Mouse (Mus musculus) embryonic facial prominence, embryonic 11.5 days (tissue): ENCODE measurements at regions not wholly inside any gene's neighbourhood (a gene's known extent, or its start where the extent isn't known, plus 50 kb on each side); places are given as distances from the start of the nearest gene placed in this dataset.
"Not testable (repeated sequence)": the region's sequence is repeated elsewhere in the genome, so short reads cannot be mapped to it uniquely, and the experiment has no call there.

Experiments
- ATAC-seq: fragments of 200-750 bp; cut with Nextera tagmentation; replicated peaks from 2 replicates; pipeline ENCODE4 v1.8.0; 2017; ENCODE audit warnings: low read depth; ENCODE audit not compliant: insufficient number of reproducible peaks, low FRiP score, low TSS enrichment
- DNase-seq: peaks from one replicate; pipeline ENCODE4 v3.0.0-alpha.2; 2015; ENCODE audit warnings: low spot score
- H3K27ac ChIP-seq: fragments of 300-500 bp; sonication (generic); replicated peaks from 2 replicates; pipeline ENCODE4 v1.5.1; 2014; ENCODE audit warnings: mild to moderate bottlenecking, low read depth, low read length, control low read depth
- H3K27me3 ChIP-seq: fragments of 300-500 bp; sonication (generic); 2 replicates; pipeline ENCODE4 v1.6.1; 2014; ENCODE audit warnings: mild to moderate bottlenecking, low read length, moderate library complexity, mixed read lengths; ENCODE audit not compliant: control insufficient read depth, insufficient read depth
- H3K36me3 ChIP-seq: fragments of 300-500 bp; sonication (generic); replicated peaks from 2 replicates; pipeline ENCODE4 v1.6.1; 2014; ENCODE audit warnings: low read depth, mild to moderate bottlenecking, low read length, moderate library complexity, mixed read lengths; ENCODE audit not compliant: control insufficient read depth, insufficient read depth
- H3K4me1 ChIP-seq: fragments of 300-500 bp; sonication (generic); 2 replicates; pipeline ENCODE4 v1.6.1; 2014; ENCODE audit warnings: low read length, mixed read lengths; ENCODE audit not compliant: control insufficient read depth, insufficient read depth
- H3K4me2 ChIP-seq: fragments of 300-500 bp; sonication (generic); 2 replicates; pipeline ENCODE4 v1.6.1; 2014; ENCODE audit warnings: low read depth, mild to moderate bottlenecking, control low read depth, low read length, moderate library complexity
- H3K4me3 ChIP-seq: fragments of 300-500 bp; sonication (generic); 2 replicates; pipeline ENCODE4 v1.5.1; 2014; ENCODE audit warnings: low read depth, low read length, control low read depth
- H3K9ac ChIP-seq: fragments of 300-500 bp; sonication (generic); replicated peaks from 2 replicates; pipeline ENCODE4 v1.6.1; 2014; ENCODE audit warnings: mild to moderate bottlenecking, control low read depth, low read length
- H3K9me3 ChIP-seq: fragments of 300-500 bp; sonication (generic); replicated peaks from 2 replicates; pipeline ENCODE4 v1.6.1; 2016; ENCODE audit warnings: mild to moderate bottlenecking, low read length, inconsistent platforms, mixed read lengths; ENCODE audit not compliant: control insufficient read depth
- WGBS: fragments of 180-500 bp; shearing (Covaris S2); extraction: QIAGEN DNeasy Blood & Tissue Kit; methylation state at CpG from one replicate; pipeline ENCODE4 v1.1.7; 2014; 5-methylcytosine and 5-hydroxymethylcytosine counted together

DNA sequence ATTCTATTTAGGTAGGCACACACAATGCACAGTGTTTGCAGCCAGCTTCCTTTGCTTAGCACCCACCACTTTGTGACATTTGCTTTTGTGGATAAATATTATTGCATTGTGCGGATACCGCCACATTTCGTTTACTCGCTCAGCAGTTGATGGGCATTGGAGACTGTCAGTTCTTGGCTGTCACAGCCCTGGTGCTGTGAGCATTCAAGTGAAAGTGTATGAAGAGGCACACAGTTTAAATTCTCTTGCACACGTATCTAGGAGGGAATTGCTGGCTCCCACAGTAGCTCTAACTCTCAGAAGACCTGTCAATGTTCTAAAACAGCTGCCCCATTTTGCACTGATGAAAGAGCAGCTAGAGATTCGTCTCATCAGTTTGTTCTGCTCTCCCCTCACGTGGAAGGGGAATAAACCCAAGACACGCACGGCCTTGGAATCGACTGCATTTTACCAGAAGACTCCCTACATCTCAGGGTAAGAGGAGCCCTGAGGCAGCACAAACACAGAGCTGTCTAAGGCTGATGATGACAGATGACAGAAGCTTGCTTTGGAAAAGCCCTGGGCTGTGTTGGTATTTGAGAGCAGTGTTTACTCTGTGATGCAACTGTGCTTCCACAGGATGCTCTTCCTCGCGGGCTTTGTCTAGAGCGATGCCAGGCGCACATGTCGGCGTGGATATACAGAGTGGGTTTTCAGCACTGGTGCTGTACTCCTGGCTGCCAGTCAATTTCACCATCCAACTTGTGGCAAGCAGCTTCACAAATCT, 136.6 kb upstream of the Rasgrp1 start:
- H3K27ac ChIP-seq, H3K4me3 ChIP-seq, ATAC-seq, H3K36me3 ChIP-seq, H3K9ac ChIP-seq, H3K4me2 ChIP-seq, H3K27me3 ChIP-seq, DNase-seq, H3K9me3 ChIP-seq, H3K4me1 ChIP-seq: not testable (repeated sequence)
- 82% methylated on average over 15 of the region's 16 CpGs for WGBS

GRCm38 (mm10) chr2:117486447-117486846, 143.6 kb upstream of the Rasgrp1 start:
- no peak for DNase-seq

GRCm38 (mm10) chr2:117498565-117498964, 155.8 kb upstream of the Rasgrp1 start:
- Histone ChIP-seq H3K27ac (no peak overlapping the region), H3K27me3 (no peaks in the 10 kb centered on the region), H3K9ac (no peak overlapping the region), H3K4me1 (no peaks in the 10 kb centered on the region), H3K4me3 (no peak overlapping the region), H3K4me2 (no peak overlapping the region), H3K36me3 (no peaks in the 10 kb centered on the region), H3K9me3 (no peaks in the 10 kb centered on the region)
- no peak for ATAC-seq
- WGBS, result 84% methylated on average over 5 of the region's 5 CpGs
- no peak for DNase-seq

More at GRCm38 (mm10) chr2:117486447-117486846, 143.6 kb upstream of the Rasgrp1 start:
- no peaks in the 10 kb centered on the region for H3K9me3 ChIP-seq
- no peaks in the 10 kb centered on the region for H3K4me1 ChIP-seq
- WGBS, result 80% methylated on average over 2 of the region's 2 CpGs
- H3K9ac ChIP-seq, result no peak overlapping the region
- no peak overlapping the region for H3K27ac ChIP-seq
- H3K27me3 ChIP-seq, result no peaks in the 10 kb centered on the region
- H3K36me3 ChIP-seq, result no peaks in the 10 kb centered on the region
- no peak overlapping the region for H3K4me2 ChIP-seq
- ATAC-seq, result no peak
- H3K4me3 ChIP-seq, result no peak overlapping the region

DNA sequence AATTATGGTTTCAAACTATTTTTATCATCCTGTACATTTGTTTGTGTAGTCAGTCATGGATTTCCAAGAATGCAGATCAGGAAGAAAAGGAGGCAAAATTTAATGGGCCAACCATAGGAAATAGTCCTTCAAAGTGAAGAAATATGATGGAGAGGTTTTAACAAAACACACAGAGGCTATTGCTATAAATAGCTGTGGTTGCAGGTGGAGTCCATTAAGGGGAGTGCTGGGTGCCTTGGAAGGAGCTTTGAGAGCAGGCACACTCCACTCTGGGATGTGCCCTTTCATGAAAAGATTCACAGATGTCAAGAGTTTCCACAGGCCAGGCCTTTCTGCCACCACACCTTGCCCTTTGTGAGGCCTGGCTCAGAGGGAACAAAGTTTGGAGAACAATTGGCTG, 159.8 kb upstream of the Rasgrp1 start:
- ATAC-seq, result no peak
- Histone ChIP-seq H3K4me3 (no peak overlapping the region), H3K36me3 (no peaks in the 10 kb centered on the region), H3K27ac (no peak overlapping the region), H3K9ac (no peak overlapping the region), H3K4me1 (no peaks in the 10 kb centered on the region), H3K27me3 (no peaks in the 10 kb centered on the region), H3K4me2 (no peak overlapping the region), H3K9me3 (no peaks in the 10 kb centered on the region)
- no peak for DNase-seq

GRCm38 (mm10) chr2:117511737-117512136, 168.9 kb upstream of the Rasgrp1 start:
- H3K27ac ChIP-seq, result no peak overlapping the region
- WGBS, result 83% methylated on average over 3 of the region's 3 CpGs
- no peak overlapping the region for H3K9ac ChIP-seq
- H3K27me3 ChIP-seq, result no peaks in the 10 kb centered on the region
- H3K4me1 ChIP-seq, result no peaks in the 10 kb centered on the region
- no peak for DNase-seq
- no peak overlapping the region for H3K4me2 ChIP-seq
- no peaks in the 10 kb centered on the region for H3K9me3 ChIP-seq
- no peak for ATAC-seq
- H3K4me3 ChIP-seq, result no peak overlapping the region
- H3K36me3 ChIP-seq, result no peaks in the 10 kb centered on the region

DNA sequence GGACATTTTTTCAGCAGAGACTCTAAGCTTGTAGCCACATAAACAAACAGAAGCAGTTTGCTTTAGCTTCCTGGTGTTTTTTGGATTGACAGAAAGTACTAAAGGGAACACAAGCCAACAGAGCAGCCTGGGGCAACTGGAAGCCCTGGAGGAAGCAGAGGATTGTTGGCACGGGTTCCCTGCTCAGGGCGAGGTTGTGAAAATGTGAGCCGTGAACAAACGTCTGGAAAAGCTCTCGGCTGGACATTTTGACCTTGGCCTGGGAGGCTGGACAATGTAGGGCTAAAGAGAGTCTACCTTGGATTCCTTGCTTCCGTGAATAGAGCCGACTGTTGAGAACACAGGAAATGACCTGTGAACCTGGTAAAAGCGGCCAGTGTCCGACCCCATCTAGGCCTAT, 169.8 kb upstream of the Rasgrp1 start:
- ATAC-seq (no peak), DNase-seq (no peak)
- H3K9me3 ChIP-seq, result no peaks in the 10 kb centered on the region
- H3K4me1 ChIP-seq, result no peaks in the 10 kb centered on the region
- H3K4me3 ChIP-seq, result no peak overlapping the region
- no peak overlapping the region for H3K9ac ChIP-seq
- no peak overlapping the region for H3K4me2 ChIP-seq
- no peak overlapping the region for H3K27ac ChIP-seq
- no peaks in the 10 kb centered on the region for H3K36me3 ChIP-seq
- no peaks in the 10 kb centered on the region for H3K27me3 ChIP-seq
- 34% methylated on average over 9 of the region's 9 CpGs for WGBS

DNA sequence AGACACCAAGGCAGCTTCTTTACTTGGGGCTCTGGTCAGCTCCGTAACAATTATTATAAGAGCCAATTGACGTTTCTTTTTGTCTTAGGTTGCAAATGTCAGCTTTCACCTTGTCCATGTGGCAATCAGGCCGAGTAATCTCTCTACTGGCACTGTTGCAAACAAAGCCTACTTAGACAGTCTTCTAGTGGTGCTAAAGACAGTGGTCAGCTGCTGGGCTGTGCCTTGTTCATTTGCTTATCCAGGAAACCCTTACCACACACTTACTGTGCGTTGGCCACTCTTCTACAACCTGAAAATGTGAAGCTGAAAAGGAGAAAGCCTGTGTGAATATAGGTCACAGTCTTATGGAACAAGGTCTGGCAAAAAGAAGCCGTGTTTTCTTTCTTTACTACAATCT, 181.6 kb upstream of the Rasgrp1 start:
- Histone ChIP-seq H3K4me3 (no peak overlapping the region), H3K27me3 (no peaks in the 10 kb centered on the region), H3K27ac (no peak overlapping the region), H3K9me3 (no peaks in the 10 kb centered on the region), H3K4me2 (no peak overlapping the region), H3K36me3 (no peaks in the 10 kb centered on the region), H3K9ac (no peak overlapping the region), H3K4me1 (no peaks in the 10 kb centered on the region)
- DNase-seq (no peak), ATAC-seq (no peak)
- WGBS, result 82% methylated on average over 5 of the region's 5 CpGs

GRCm38 (mm10) chr2:117538865-117539264, 196.1 kb upstream of the Rasgrp1 start:
- Histone ChIP-seq H3K4me1 (no peaks in the 10 kb centered on the region), H3K27ac (no peak overlapping the region), H3K9ac (no peak overlapping the region), H3K9me3 (no peaks in the 10 kb centered on the region), H3K27me3 (no peaks in the 10 kb centered on the region), H3K36me3 (no peaks in the 10 kb centered on the region), H3K4me2 (no peak overlapping the region), H3K4me3 (no peak overlapping the region)
- WGBS, result 58% methylated on average over 5 of the region's 5 CpGs
- ATAC-seq, result no peak; the same call in 1 of the 2 replicates
- DNase-seq, result no peak
